Mouse (Mus musculus): Measurements from ENCODE around the gene Ciart. TPM values are rescaled to one million over a fixed set of nuclear protein-coding genes. Genes with fewer than 3 reads are reported as not detected.

The Ciart gene
- 3.9 and 4.4 TPM in 2 replicates for polyA plus RNA-seq (2015; fragmentation: Nextera tagmentation; extraction: Ambion mirVana)

GRCm38 (mm10) chr3:95881979-95882815 lies at the start of gene Ciart:
TSS of gene Ciart (minus strand) at chr3:95882251.

GRCm38 (mm10) chr3:95928658-95929503 lies 46.8 kb upstream of the Ciart start, which contains the start of gene Anp32e:
TSS of gene Anp32e (plus strand) at chr3:95929246.

GRCm38 (mm10) chr3:95904568-95904967 lies 22.5 kb upstream of the Ciart start, which contains the start of gene Car14:
TSS of gene Car14 (minus strand) at chr3:95904691.

GRCm38 (mm10) chr3:95893606-95894316 lies 11.7 kb upstream of the Ciart start, which contains the start of gene Aph1a:
TSS of gene Aph1a (plus strand) at chr3:95893969.

GRCm38 (mm10) chr3:95891211-95892065 lies 9.4 kb upstream of the Ciart start, which contains the start of gene BC028528:
TSS of gene BC028528 (minus strand) at chr3:95892005.

GRCm38 (mm10) chr3:95871392-95871867 lies 10.6 kb downstream of the Ciart start, which contains the start of gene Mrps21:
TSS of gene Mrps21 (minus strand) at chr3:95871519.

GRCm38 (mm10) chr3:95855502-95856089 lies 26.5 kb downstream of the Ciart start, which contains the start of gene Prpf3:
TSS of gene Prpf3 (minus strand) at chr3:95855885.

Other genes starting within 250 kb of the Ciart start
- 77.6 and 86.5 TPM in 2 replicates for gene Mcl1, start 223.5 kb downstream of the Ciart start, polyA plus RNA-seq (2015; fragmentation: Nextera tagmentation; extraction: Ambion mirVana)
- gene Adamtsl4, start 194.3 kb downstream of the Ciart start, polyA plus RNA-seq (2015; fragmentation: Nextera tagmentation; extraction: Ambion mirVana): 43.0 and 48.2 TPM in 2 replicates
- 328 and 381 TPM in 2 replicates for gene Ecm1, start 142.7 kb downstream of the Ciart start, polyA plus RNA-seq (2015; fragmentation: Nextera tagmentation; extraction: Ambion mirVana)
- gene Tars2, start 122.0 kb downstream of the Ciart start, polyA plus RNA-seq (2015; fragmentation: Nextera tagmentation; extraction: Ambion mirVana): 24.8 and 26.5 TPM in 2 replicates
- gene Rprd2, start 63.4 kb downstream of the Ciart start, polyA plus RNA-seq (2015; fragmentation: Nextera tagmentation; extraction: Ambion mirVana): 12.9 and 15.0 TPM in 2 replicates
- 15.3 and 16.2 TPM in 2 replicates for gene Prpf3, start 26.4 kb downstream of the Ciart start, polyA plus RNA-seq (2015; fragmentation: Nextera tagmentation; extraction: Ambion mirVana)
- gene Mrps21, start 10.7 kb downstream of the Ciart start, polyA plus RNA-seq (2015; fragmentation: Nextera tagmentation; extraction: Ambion mirVana): 288 and 312 TPM in 2 replicates
- gene BC028528, start 9.8 kb upstream of the Ciart start, polyA plus RNA-seq (2015; fragmentation: Nextera tagmentation; extraction: Ambion mirVana): 20.5 and 32.2 TPM in 2 replicates
- gene Aph1a, start 11.7 kb upstream of the Ciart start, polyA plus RNA-seq (2015; fragmentation: Nextera tagmentation; extraction: Ambion mirVana): 35.9 and 36.7 TPM in 2 replicates
- 13.1 and 14.6 TPM in 2 replicates for gene Car14, start 22.4 kb upstream of the Ciart start, polyA plus RNA-seq (2015; fragmentation: Nextera tagmentation; extraction: Ambion mirVana)
- gene Anp32e, start 47.0 kb upstream of the Ciart start, polyA plus RNA-seq (2015; fragmentation: Nextera tagmentation; extraction: Ambion mirVana): 71.5 and 95.6 TPM in 2 replicates
- 100 and 115 TPM in 2 replicates for gene Plekho1, start 113.8 kb upstream of the Ciart start, polyA plus RNA-seq (2015; fragmentation: Nextera tagmentation; extraction: Ambion mirVana)
- gene Vps45, start 176.2 kb upstream of the Ciart start, polyA plus RNA-seq (2015; fragmentation: Nextera tagmentation; extraction: Ambion mirVana): 24.9 and 26.9 TPM in 2 replicates
- gene Otud7b, start 222.3 kb upstream of the Ciart start, polyA plus RNA-seq (2015; fragmentation: Nextera tagmentation; extraction: Ambion mirVana): 18.0 and 20.8 TPM in 2 replicates

Measured in urinary bladder, postnatal 0 days (tissue).